Mouse (Mus musculus): ENCODE results near the gene Coasy.

Gene Coasy

DNA sequence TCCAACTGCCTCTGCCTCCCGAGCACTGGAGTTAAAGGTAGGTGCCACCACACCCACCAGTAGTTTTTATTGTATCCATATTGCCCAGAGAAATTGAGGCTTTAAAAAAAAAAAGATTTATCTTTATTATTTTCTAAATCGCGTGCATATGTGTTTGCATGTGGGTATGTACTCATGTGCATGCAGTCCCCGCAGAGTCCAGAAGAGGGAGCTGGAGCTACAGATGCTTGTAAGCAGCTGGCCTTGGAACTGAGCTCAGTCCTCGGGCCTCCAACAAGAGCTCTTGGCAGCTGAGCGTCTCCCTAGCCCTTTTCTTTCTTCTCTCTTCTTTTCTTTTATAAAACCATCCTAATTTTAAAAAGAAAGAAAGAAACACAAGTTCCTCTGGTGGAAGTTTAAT lies 49.3 kb downstream of the Coasy start:
- DNase-seq (ENCODE audit: low read depth, low spot score), result no peak

DNA sequence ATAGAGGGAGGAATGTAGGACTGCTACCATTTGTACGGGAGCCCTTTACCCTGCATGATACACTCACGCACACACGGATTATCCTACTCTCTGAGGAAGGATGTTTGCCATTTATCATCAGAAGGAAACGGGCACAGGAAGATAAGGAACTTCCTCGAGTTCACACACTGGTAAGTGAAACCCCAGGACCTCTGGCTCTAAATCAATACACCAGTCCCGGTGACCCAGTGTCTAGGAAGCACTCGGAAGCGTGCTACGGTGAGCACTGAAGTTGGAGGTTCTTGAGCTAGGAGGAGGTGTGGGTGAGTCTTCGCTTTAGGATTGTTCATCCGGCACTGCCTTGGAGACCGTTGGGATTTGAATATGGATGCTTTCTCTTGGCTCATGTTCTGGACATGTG lies 50.7 kb downstream of the Coasy start:
- no peak for DNase-seq (ENCODE audit: low read depth, low spot score)

DNA sequence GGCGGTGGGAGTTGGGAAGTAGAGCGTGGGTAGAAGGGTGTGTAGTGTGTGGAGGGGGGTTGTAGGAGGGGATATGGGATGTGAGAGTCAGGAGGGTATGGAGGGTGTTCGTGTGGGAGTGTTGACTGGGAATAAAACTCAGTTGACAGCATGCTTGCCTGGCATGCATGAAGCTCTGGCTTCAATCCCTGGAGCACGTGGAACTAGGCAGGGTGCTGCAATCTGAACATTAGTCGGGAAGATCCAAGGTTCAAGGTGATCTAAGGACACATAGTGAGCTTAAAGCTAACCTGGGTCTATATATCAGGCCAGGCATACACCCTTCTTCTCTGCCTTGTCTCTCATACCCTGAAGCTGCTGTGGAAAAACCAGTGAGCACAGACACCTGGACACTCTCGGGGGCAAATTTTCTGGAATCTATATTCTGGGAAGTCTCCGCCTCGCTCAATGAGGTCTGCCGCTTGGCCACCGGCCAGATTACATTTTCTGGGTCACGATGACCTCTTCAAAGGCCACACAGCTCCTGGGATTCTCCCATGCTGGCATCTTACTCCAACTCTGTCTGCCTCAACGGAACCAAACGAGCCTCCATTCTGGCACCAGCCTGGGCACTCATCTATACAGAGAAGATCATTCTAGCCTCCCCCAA lies 52.0 kb downstream of the Coasy start:
- DNase-seq (ENCODE audit: low read depth, low spot score), result no peak
